Mouse (Mus musculus) left cerebral cortex, adult 2 months (tissue): ENCODE measurements at regions not wholly inside any gene's neighbourhood (a gene's known extent, or its start where the extent isn't known, plus 50 kb on each side); places are given as distances from the start of the nearest gene placed in this dataset.

Experiments used
- DNase-seq, 2 experiments: peaks; one replicate each; pipeline ENCODE4 v3.0.0; 2021 to 2022; ENCODE audit warnings: low spot score in 2 of 2, mixed read lengths in 1 of 2; ENCODE audit errors: extremely low spot score in 1 of 2
- H3K27ac ChIP-seq: fragments of 200-600 bp; 2 replicates; pipeline ENCODE4 v1.8.1; 2022
- H3K4me3 ChIP-seq: fragments of 200-600 bp; 2 replicates; pipeline ENCODE4 v1.8.1; 2022
- CTCF ChIP-seq: fragments of 200-600 bp; IDR thresholded peaks from 2 replicates; pipeline ENCODE4 v1.8.1; 2022; ENCODE audit warnings: antibody characterized with exemption, mild to moderate bottlenecking, moderate library complexity
- intact Hi-C: fragments of 180-260 bp; cut with DNase I; formaldehyde crosslinking; loops from one replicate; pipeline ENCODE4 v1.15.1; 2025

GRCm38 (mm10) chr13:52451486-52451885 lies 79.6 kb downstream of the Diras2 start:
- Histone ChIP-seq H3K27ac (no peak overlapping the region), H3K4me3 (no peak overlapping the region)
- no peak for DNase-seq
- intact Hi-C loops, result no loop called here
- no peak for TF ChIP-seq CTCF

DNA sequence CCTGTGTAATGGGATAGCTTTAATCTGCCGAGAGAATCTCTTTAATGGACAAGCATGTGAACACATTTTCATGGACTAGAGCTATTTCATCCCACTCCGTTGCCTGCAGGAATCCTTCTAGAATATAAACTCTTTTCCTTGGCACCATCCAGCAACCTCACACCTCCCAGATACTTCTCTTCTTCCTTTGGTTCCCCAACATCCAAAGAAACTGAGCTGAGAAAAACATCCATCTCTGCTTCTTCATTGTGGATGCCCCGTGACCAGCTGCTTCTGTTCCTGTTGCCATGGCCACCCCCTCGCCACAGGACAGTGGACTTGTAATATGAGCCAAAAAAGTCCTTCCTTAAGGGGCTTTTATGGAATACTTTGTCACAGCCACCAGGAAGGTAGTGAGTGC lies 78.8 kb downstream of the Diras2 start:
- H3K27ac ChIP-seq, result no peak overlapping the region
- no peak for DNase-seq
- no peak for TF ChIP-seq CTCF
- intact Hi-C loops, result no loop called here
- no peak overlapping the region for H3K4me3 ChIP-seq
